Comparison of ENCODE assay signal across 36 mouse cellular contexts in the genomic region with DNA sequence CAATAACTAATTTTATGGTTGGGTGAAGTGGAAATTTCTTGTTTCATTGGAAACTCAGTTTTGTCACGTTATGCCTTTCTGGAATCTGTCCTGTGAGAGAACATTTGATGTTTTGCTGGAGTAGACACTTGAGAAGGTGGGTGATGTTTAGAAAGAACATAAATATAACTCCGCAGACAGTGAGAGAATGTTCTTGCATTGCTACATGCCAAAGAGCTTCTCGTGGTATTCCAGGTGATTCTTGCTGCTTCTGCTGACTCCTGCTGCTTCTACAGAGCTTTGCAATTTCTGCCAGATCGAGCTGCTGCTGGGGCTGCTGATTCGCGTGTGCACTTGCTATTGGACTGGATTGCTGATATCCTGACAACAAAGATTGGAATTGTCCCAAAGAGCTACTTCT. TPM values are rescaled to one million over a fixed set of nuclear protein-coding genes. Genes with fewer than 3 reads are reported as not detected.
"Had no signal": no experiment of that assay in that cellular context is flagged by ENCODE, and none has a peak within 500 bp of the region (broad histone marks: within the 10 kb centered on the region; RNA-seq: fewer than 3 reads in every experiment).

No protein-coding gene starts in this region.

- H3K27me3 ChIP-seq: heart, embryonic 12.5 days; hindbrain, embryonic 12.5 days; hindbrain, embryonic 15.5 days; kidney, embryonic 15.5 days; limb, embryonic 13.5 days; limb, embryonic 15.5 days; liver, embryonic 12.5 days had no signal

- H3K4me3 ChIP-seq: gastrocnemius, adult 2 months; heart, adult 2 months; heart, embryonic 10.5 days; heart, embryonic 12.5 days; hindbrain, embryonic 10.5 days; hindbrain, embryonic 12.5 days; hindbrain, embryonic 15.5 days; kidney, embryonic 15.5 days; limb, embryonic 13.5 days; limb, embryonic 15.5 days; liver, embryonic 12.5 days had no signal

- H3K9ac ChIP-seq: heart, embryonic 12.5 days; hindbrain, embryonic 12.5 days; hindbrain, embryonic 15.5 days; kidney, embryonic 15.5 days; limb, embryonic 13.5 days; limb, embryonic 15.5 days; liver, embryonic 12.5 days; liver, embryonic 14.5 days had no signal

- H3K4me1 ChIP-seq: heart, embryonic 10.5 days; heart, embryonic 12.5 days; kidney, embryonic 15.5 days; limb, embryonic 13.5 days; limb, embryonic 15.5 days; liver, embryonic 12.5 days had no signal

- ATAC-seq: hindbrain, postnatal 0 days; intestine, embryonic 16.5 days; liver, embryonic 12.5 days had no signal

- H3K27ac ChIP-seq: gastrocnemius, adult 2 months; heart, adult 2 months; heart, embryonic 10.5 days; hindbrain, embryonic 10.5 days; hindbrain, embryonic 12.5 days; hindbrain, embryonic 15.5 days; hindbrain, postnatal 0 days; kidney, embryonic 15.5 days; kidney, postnatal 0 days; limb, embryonic 13.5 days; limb, embryonic 15.5 days; liver, embryonic 12.5 days; liver, embryonic 14.5 days had no signal

- H3K9me3 ChIP-seq: hindbrain, embryonic 15.5 days; limb, embryonic 15.5 days had no signal

- H3K4me2 ChIP-seq: heart, embryonic 12.5 days; hindbrain, embryonic 12.5 days; hindbrain, embryonic 15.5 days; kidney, embryonic 15.5 days; limb, embryonic 13.5 days; limb, embryonic 15.5 days; liver, embryonic 12.5 days had no signal

- H3K36me3 ChIP-seq: heart, embryonic 10.5 days; heart, embryonic 12.5 days; hindbrain, embryonic 10.5 days; hindbrain, embryonic 12.5 days; hindbrain, embryonic 15.5 days; kidney, embryonic 15.5 days; limb, embryonic 13.5 days; limb, embryonic 15.5 days; liver, embryonic 12.5 days had no signal

- DNase-seq: gastrocnemius, adult 2 months; gastrocnemius, postnatal 10 days; gastrocnemius, postnatal 25 days; heart, adult 2 months; heart, postnatal 10 days; heart, postnatal 4 days; kidney, adult 11 months; kidney, adult 2 months; kidney, adult 9 months; kidney, postnatal 14 days; kidney, postnatal 36 days; layer of hippocampus, postnatal 36 days; left cerebral cortex, postnatal 4 days had no signal

RNA-seq across cellular contexts. Expression of a gene that starts 27.4 kb away (rescaled TPM):
- total RNA-seq: gastrocnemius, adult 2 months; gastrocnemius, postnatal 10 days; gastrocnemius, postnatal 25 days; heart, adult 2 months; heart, postnatal 10 days; hindbrain, postnatal 0 days; layer of hippocampus, adult 18-20 months; layer of hippocampus, postnatal 14 days; layer of hippocampus, postnatal 36 days; left cerebral cortex, adult 18-20 months; left cerebral cortex, adult 8-10 months; left cerebral cortex, postnatal 10 days; left cerebral cortex, postnatal 25 days; liver, adult 2 months had no signal
- polyA plus RNA-seq: heart, embryonic 12.5 days; hindbrain, embryonic 10.5 days; hindbrain, embryonic 12.5 days; hindbrain, embryonic 15.5 days; hindbrain, postnatal 0 days; limb, embryonic 11.5 days; limb, embryonic 13.5 days; liver, adult 2 months had no signal

RNA-seq across cellular contexts. Expression of a gene that starts 46.2 kb away (rescaled TPM):
- total RNA-seq: gastrocnemius, adult 2 months; gastrocnemius, postnatal 25 days; granulocyte monocyte progenitor cell, adult 5-6 weeks; liver, adult 2 months had no signal
- polyA plus RNA-seq: heart, embryonic 10.5 days; large intestine, adult 2 months; liver, adult 2 months; liver, embryonic 12.5 days; liver, embryonic 14.5 days had no signal
